Mouse (Mus musculus) liver, embryonic 14.5 days (tissue): ENCODE data around the gene Pimreg. TPM values are rescaled to one million over a fixed set of nuclear protein-coding genes. Genes with fewer than 3 reads are reported as not detected.
A peak's percentile ranks its signal among the peaks of the same experiment; 100 is the strongest.

ENCODE experiments used
- ATAC-seq: fragments of 200-750 bp; cut with Nextera tagmentation; 2 replicates; pipeline ENCODE4 v1.8.0; 2017; ENCODE audit warnings: moderate number of reproducible peaks, mild to moderate bottlenecking, moderate library complexity; ENCODE audit not compliant: insufficient read depth
- DNase-seq, 3 experiments: peaks; one replicate each; pipeline ENCODE4 v3.0.0-alpha.2; 2012 to 2013; ENCODE audit warnings: low read depth in 3 of 3, low spot score in 3 of 3
- H3K27ac ChIP-seq: fragments of 300-500 bp; sonication (generic); 2 replicates; pipeline ENCODE4 v1.5.1; 2014; ENCODE audit warnings: moderate library complexity, mild to moderate bottlenecking, control low read depth, inconsistent platforms
- H3K27me3 ChIP-seq: fragments of 300-500 bp; sonication (generic); 2 replicates; pipeline ENCODE4 v1.6.1; 2014; ENCODE audit warnings: mild to moderate bottlenecking, low read length, moderate library complexity; ENCODE audit not compliant: control insufficient read depth, insufficient read depth
- H3K36me3 ChIP-seq: fragments of 300-500 bp; sonication (generic); replicated peaks from 2 replicates; pipeline ENCODE4 v1.6.1; 2014; ENCODE audit warnings: low read depth; ENCODE audit not compliant: control insufficient read depth, insufficient read depth
- H3K4me1 ChIP-seq, 2 experiments: fragments of 200-500 bp in 1 of 2; fragments of 300-500 bp in 1 of 2; sonication (generic) in 1 of 2; replicated peaks; 2 replicates each; pipeline ENCODE4 v1.6.1; 2012 to 2014; ENCODE audit warnings: antibody characterized with exemption in 1 of 2, inconsistent platforms in 1 of 2, low read length in 1 of 2; ENCODE audit not compliant: control insufficient read depth in 2 of 2, insufficient read depth in 2 of 2
- H3K4me2 ChIP-seq: fragments of 300-500 bp; sonication (generic); 2 replicates; pipeline ENCODE4 v1.6.1; 2014; ENCODE audit warnings: low read depth, mild to moderate bottlenecking, control low read depth, moderate library complexity
- H3K4me3 ChIP-seq, 2 experiments: fragments of 200-500 bp in 1 of 2; fragments of 300-500 bp in 1 of 2; sonication (generic) in 1 of 2; 2 replicates each; pipeline ENCODE4 v1.5.1; 2012 to 2014; ENCODE audit warnings: low read depth in 2 of 2, low read length in 2 of 2, mild to moderate bottlenecking in 2 of 2, control low read depth in 1 of 2, inconsistent platforms in 1 of 2, moderate library complexity in 1 of 2; ENCODE audit not compliant: insufficient read depth in 1 of 2
- H3K9ac ChIP-seq: fragments of 300-500 bp; sonication (generic); replicated peaks from 2 replicates; pipeline ENCODE4 v1.6.1; 2014; ENCODE audit warnings: mild to moderate bottlenecking, control low read depth, moderate library complexity
- H3K9me3 ChIP-seq: fragments of 300-500 bp; sonication (generic); 2 replicates; pipeline ENCODE4 v1.6.1; 2016; ENCODE audit warnings: low read length, mixed read lengths; ENCODE audit not compliant: control insufficient read depth
- CTCF ChIP-seq: IDR thresholded peaks from 2 replicates; pipeline ENCODE4 v1.5.1; 2016; ENCODE audit warnings: antibody characterized with exemption, low read depth, control low read depth
- EP300 ChIP-seq: IDR thresholded peaks from 2 replicates; pipeline ENCODE4 v1.6.1; 2016; ENCODE audit warnings: antibody characterized with exemption, low read depth
- WGBS: fragments of 180-500 bp; shearing (Covaris S2); extraction: QIAGEN DNeasy Blood & Tissue Kit; methylation state at CpG from one replicate; pipeline ENCODE4 v1.1.7; 2014; ENCODE audit not compliant: insufficient replicate concordance; 5-methylcytosine and 5-hydroxymethylcytosine counted together
- polyA plus RNA-seq, 2 experiments: library from polyadenylated mRNA; depleted of rRNA in 1 of 2; stranded (reverse) in 1 of 2; unstranded in 1 of 2; fragments of >200 nt; fragmentation: Nextera tagmentation in 1 of 2; extraction: Ambion mirVana in 1 of 2; gene quantifications; 2 replicates each; pipeline versions ENCODE4 v1.2.1 to v1.2.3; 2012 to 2014

Pimreg gene
- polyA plus RNA-seq, 2 experiments: 13.0 to 21.4 TPM

DNA sequence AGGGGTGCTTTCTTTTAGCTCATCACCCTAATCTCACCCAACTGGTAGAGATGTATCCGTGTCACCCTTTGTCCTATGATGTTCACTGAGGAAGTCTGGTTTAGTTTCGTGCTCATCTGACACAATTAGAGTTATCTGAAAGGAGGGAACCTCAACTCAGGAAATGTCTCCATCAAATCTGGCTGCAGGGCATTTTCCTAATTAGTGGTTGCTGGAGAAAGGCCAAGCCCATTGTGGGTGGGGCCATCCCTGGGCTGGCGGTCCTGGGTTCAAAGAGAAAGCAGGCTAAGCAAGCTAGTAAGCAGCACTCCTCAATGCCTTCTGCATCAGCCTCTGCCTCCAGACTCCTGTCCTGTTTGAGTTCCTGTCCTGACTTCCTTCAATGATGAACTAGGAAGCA is 10.4 kb downstream of the Pimreg start:
- DNase-seq (no peak), ATAC-seq (no peak)
- Histone ChIP-seq H3K4me3 (no peak overlapping the region), H3K27ac (no peak overlapping the region), H3K9ac (no peak overlapping the region), H3K36me3 (no peaks in the 10 kb centered on the region), H3K4me1 (no peaks in the 10 kb centered on the region), H3K9me3 (no peaks in the 10 kb centered on the region), H3K27me3 (peaks cover 13% of the 10 kb centered on the region), H3K4me2 (no peak overlapping the region)
- no peak for TF ChIP-seq EP300
- no peak for TF ChIP-seq CTCF
- 28% methylated on average over 3 of the region's 3 CpGs for WGBS

DNA sequence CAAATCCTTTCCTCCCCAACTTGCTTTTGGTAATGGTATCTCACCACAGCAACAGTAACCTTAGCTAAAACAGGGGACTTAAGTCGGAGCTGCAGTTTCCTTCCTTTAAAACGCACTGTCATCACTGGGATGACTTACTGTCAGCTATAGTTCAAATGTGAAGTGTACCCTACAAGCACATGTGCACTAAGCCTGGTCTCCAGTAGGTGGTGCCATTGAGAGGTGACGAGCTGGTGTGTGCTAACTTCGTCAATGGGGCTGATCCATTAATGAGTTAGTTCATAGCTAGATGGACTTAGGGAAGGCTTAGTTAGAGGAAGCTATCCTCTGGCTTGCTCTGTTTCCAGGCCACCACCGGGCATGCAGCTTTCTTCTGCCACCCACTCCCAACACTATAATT is 10.8 kb downstream of the Pimreg start:
- no peaks in the 10 kb centered on the region for H3K9me3 ChIP-seq
- TF ChIP-seq EP300 (no peak), CTCF (peak; percentile 82)

DNA sequence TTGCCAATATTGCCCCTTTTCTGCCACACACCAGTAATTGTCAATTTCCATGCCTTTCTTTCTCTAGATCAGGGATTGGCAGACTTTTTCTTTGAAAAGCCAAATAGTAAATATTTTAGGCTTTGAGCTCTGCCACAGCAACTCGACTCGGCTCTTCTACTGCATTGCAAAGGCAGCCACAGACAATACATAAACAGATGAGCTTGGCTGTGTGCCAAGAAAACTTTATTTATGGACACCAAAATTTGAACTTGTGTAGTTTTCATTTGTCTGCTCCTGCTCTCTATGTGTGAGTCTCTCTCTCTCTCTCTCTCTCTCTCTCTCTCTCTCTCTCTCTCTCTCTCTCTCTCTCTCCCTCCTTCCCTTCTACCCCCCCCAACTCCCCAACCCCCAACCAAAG is 13.3 kb downstream of the Pimreg start:
- H3K27ac ChIP-seq: no peak overlapping the region

More for the DNA sequence above, 10.8 kb downstream of the Pimreg start:
- WGBS: 7% methylated on average over 5 of the region's 5 CpGs
- no peak overlapping the region for H3K9ac ChIP-seq
- DNase-seq (peak; percentile 20 to 29 (median 25)), ATAC-seq (no peak)
- H3K4me3 ChIP-seq: no peak overlapping the region
- H3K36me3 ChIP-seq: no peaks in the 10 kb centered on the region
- no peak overlapping the region for H3K27ac ChIP-seq
- no peak overlapping the region for H3K4me2 ChIP-seq
- H3K27me3 ChIP-seq: peaks cover 13% of the 10 kb centered on the region
- no peaks in the 10 kb centered on the region for H3K4me1 ChIP-seq

DNA sequence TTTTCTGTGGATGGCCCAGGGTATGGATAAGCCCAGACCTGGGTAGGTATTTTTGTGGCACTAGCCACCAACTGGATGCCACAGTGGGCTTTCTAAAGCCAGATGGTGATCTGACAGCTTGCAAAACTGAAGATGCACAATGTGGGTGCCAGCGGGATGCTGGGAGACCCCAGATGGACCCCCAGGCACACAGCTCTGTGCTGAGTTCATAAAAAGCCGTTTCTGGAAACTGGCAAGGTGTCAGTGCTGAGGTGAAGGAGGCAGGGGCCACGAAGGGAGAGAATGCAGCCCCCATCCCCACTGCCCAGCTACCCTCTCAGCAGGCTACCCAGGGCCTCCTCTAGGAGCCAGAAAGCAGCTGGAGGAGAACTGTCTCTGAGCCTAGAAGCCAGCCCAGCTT is 15.3 kb downstream of the Pimreg start:
- ATAC-seq (no peak), DNase-seq (no peak)
- Histone ChIP-seq H3K36me3 (no peaks in the 10 kb centered on the region), H3K27ac (no peak overlapping the region), H3K9me3 (no peaks in the 10 kb centered on the region), H3K4me1 (no peaks in the 10 kb centered on the region), H3K4me2 (no peak overlapping the region), H3K9ac (no peak overlapping the region), H3K27me3 (no peaks in the 10 kb centered on the region), H3K4me3 (no peak overlapping the region)
- TF ChIP-seq EP300 (no peak), CTCF (no peak)
- WGBS: 31% methylated on average over 3 of the region's 3 CpGs

More for the DNA sequence above, 13.3 kb downstream of the Pimreg start:
- H3K36me3 ChIP-seq: no peaks in the 10 kb centered on the region
- H3K4me1 ChIP-seq: no peaks in the 10 kb centered on the region
- no peak overlapping the region for H3K4me2 ChIP-seq
- TF ChIP-seq CTCF (no peak), EP300 (no peak)
- H3K27me3 ChIP-seq: peaks cover 10% of the 10 kb centered on the region
- ATAC-seq (no peak), DNase-seq (no peak)
- no peak overlapping the region for H3K4me3 ChIP-seq
- 48% methylated on average over 2 of the region's 2 CpGs for WGBS
- H3K9ac ChIP-seq: no peak overlapping the region
- H3K9me3 ChIP-seq: no peaks in the 10 kb centered on the region

DNA sequence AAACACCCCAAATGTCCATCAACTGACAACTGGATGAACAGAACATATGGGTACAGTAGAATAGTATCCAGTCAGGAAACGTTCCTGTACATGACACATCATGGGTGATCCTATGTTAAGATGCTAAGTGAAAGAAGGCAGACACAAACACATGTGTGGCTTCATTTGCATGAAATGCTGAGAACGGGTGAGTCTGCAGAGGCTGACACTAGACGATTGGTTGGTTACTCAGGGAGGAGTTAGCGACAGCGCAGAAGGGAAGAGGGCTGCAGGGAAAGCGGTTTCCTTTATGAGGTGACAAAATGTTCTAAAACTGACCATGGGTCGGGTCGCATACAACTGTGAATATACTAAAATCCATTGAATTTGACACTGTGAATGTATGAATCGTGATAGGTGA is 18.6 kb downstream of the Pimreg start:
- no peak for TF ChIP-seq EP300
- TF ChIP-seq CTCF: no peak
- no peak for ATAC-seq
- Histone ChIP-seq H3K36me3 (no peaks in the 10 kb centered on the region), H3K4me1 (no peaks in the 10 kb centered on the region), H3K9me3 (no peaks in the 10 kb centered on the region), H3K4me2 (no peak overlapping the region), H3K27ac (no peak overlapping the region), H3K9ac (no peak overlapping the region), H3K4me3 (no peak overlapping the region), H3K27me3 (no peaks in the 10 kb centered on the region)
- no peak for DNase-seq
- 52% methylated on average over 9 of the region's 9 CpGs for WGBS
